Mouse (Mus musculus): Measurements from ENCODE around the gene Inip. TPM values are rescaled to one million over a fixed set of nuclear protein-coding genes. Genes with fewer than 3 reads are reported as not detected.
"Not testable (repeated sequence)": the region's sequence is repeated elsewhere in the genome, so short reads cannot be mapped to it uniquely, and the experiment has no call there.

The Inip gene
- total and polyA plus RNA-seq, 2 experiments from 2014 or later, result 34.1 to 43.2 TPM

- WGBS, result 76% methylated on average over 1 of the region's 1 CpGs
These were observed 3.4 kb upstream of the Inip start for GRCm38 (mm10) chr4:59804754-59805153.

GRCm38 (mm10) chr4:59803358-59803757 lies 2.0 kb upstream of the Inip start:
- DNase-seq (no peak), ATAC-seq (no peak)
- Histone ChIP-seq H3K4me3 (ENCODE audit: low read depth, low read length) (no peak overlapping the region), H3K36me3 (ENCODE audit: insufficient read depth) (no peaks in the 10 kb centered on the region), H3K4me1 (ENCODE audit: insufficient read depth) (0 out of 2 replicates have a peak, but pooled peaks cover 7% of the 10 kb centered on the region), H3K4me2 (ENCODE audit: low read depth) (no peak overlapping the region), H3K9me3 (ENCODE audit: low read length) (no peaks in the 10 kb centered on the region), H3K27me3 (ENCODE audit: insufficient read depth, low read length) (no peaks in the 10 kb centered on the region), H3K27ac (ENCODE audit: low read depth, low read length) (no peak overlapping the region), H3K9ac (no peak overlapping the region)
- 88% methylated on average over 5 of the region's 5 CpGs for WGBS
- no peak for TF ChIP-seq CTCF (IDR thresholded peaks at IDR 0.05; ENCODE audit: low read depth)

More at GRCm38 (mm10) chr4:59804754-59805153, 3.4 kb upstream of the Inip start:
- Histone ChIP-seq H3K4me1 (ENCODE audit: insufficient read depth) (0 out of 2 replicates have a peak, but pooled peaks cover 7% of the 10 kb centered on the region), H3K4me3 (ENCODE audit: low read depth, low read length) (peak overlapping the region; percentile 83; the same call in 1 of the 2 replicates), H3K9me3 (ENCODE audit: low read length) (no peaks in the 10 kb centered on the region), H3K4me2 (ENCODE audit: low read depth) (peak overlapping the region; percentile 64), H3K27ac (ENCODE audit: low read depth, low read length) (no peak overlapping the region), H3K27me3 (ENCODE audit: insufficient read depth, low read length) (no peaks in the 10 kb centered on the region), H3K9ac (peak overlapping the region; percentile 82; the same call in 1 of the 2 replicates), H3K36me3 (ENCODE audit: insufficient read depth) (no peaks in the 10 kb centered on the region)
- no peak for TF ChIP-seq CTCF (IDR thresholded peaks at IDR 0.05; ENCODE audit: low read depth)
- DNase-seq (no peak), ATAC-seq (no peak)

- H3K4me2 ChIP-seq (ENCODE audit: low read depth), result no peak overlapping the region
- H3K9ac ChIP-seq, result no peak overlapping the region
- TF ChIP-seq CTCF (IDR thresholded peaks at IDR 0.05; ENCODE audit: low read depth), result no peak
- no peak overlapping the region for H3K27ac ChIP-seq (ENCODE audit: low read depth, low read length)
- H3K4me1 ChIP-seq (ENCODE audit: insufficient read depth), result 0 out of 2 replicates have a peak, but pooled peaks cover 7% of the 10 kb centered on the region
- H3K4me3 ChIP-seq (ENCODE audit: low read depth, low read length), result no peak overlapping the region
- no peaks in the 10 kb centered on the region for H3K36me3 ChIP-seq (ENCODE audit: insufficient read depth)
- WGBS, result 77% methylated on average over 4 of the region's 4 CpGs
- H3K27me3 ChIP-seq (ENCODE audit: insufficient read depth, low read length), result no peaks in the 10 kb centered on the region
- DNase-seq, result no peak
- no peaks in the 10 kb centered on the region for H3K9me3 ChIP-seq (ENCODE audit: low read length)
- ATAC-seq, result no peak
These were observed 1.4 kb upstream of the Inip start for GRCm38 (mm10) chr4:59802792-59803191.

DNA sequence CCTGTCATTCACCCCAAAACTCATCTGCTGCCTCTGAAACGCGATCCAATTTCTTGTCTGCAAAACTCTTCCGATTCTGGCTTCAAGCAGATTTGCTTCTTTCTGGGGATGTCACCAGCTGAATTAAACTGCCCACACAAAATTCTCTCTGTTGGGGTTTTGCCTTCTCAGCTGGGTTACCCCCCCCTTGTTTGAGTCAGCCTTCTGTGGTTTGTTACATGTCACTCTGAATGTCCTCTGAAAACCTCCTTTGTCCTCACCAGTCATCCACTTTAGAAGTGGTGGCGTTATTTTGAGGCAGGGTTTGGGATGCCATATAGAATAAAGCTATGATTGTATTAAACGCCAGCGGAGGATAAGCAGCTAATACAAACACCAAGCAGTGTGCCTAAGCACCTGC lies 718 bp upstream of the Inip start:
- Histone ChIP-seq H3K27me3 (ENCODE audit: insufficient read depth, low read length) (no peaks in the 10 kb centered on the region), H3K9me3 (ENCODE audit: low read length) (no peaks in the 10 kb centered on the region), H3K27ac (ENCODE audit: low read depth, low read length) (no peak overlapping the region), H3K4me3 (ENCODE audit: low read depth, low read length) (no peak overlapping the region), H3K4me1 (ENCODE audit: insufficient read depth) (0 out of 2 replicates have a peak, but pooled peaks cover 1% of the 10 kb centered on the region), H3K36me3 (ENCODE audit: insufficient read depth) (no peaks in the 10 kb centered on the region), H3K4me2 (ENCODE audit: low read depth) (no peak overlapping the region), H3K9ac (no peak overlapping the region)
- WGBS, result 65% methylated on average over 6 of the region's 6 CpGs
- ATAC-seq, result no peak
- no peak for TF ChIP-seq CTCF (IDR thresholded peaks at IDR 0.05; ENCODE audit: low read depth)
- no peak for DNase-seq

DNA sequence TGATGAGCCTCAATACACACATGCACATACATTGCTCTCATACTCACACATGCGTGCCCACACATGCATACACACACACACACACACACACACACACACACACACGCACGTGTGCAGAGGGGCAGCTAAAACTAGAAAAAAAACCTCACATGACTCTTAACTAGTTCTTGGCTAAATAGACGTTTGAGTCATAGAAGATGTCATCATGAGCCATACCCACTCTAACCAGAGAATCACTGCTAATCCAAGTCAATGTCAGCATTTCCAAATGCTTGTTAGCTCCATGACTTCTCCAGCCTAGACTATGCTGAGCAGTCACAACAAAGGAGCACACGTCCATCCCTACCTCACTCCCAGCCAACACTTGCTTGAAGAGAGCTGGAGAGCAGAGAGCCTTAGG lies 1.2 kb downstream of the Inip start:
- Histone ChIP-seq H3K36me3 (ENCODE audit: insufficient read depth) (no peaks in the 10 kb centered on the region), H3K27ac (ENCODE audit: low read depth, low read length) (no peak overlapping the region), H3K9ac (no peak overlapping the region), H3K4me1 (ENCODE audit: insufficient read depth) (no peaks in the 10 kb centered on the region), H3K4me2 (ENCODE audit: low read depth) (no peak overlapping the region), H3K4me3 (ENCODE audit: low read depth, low read length) (no peak overlapping the region), H3K27me3 (ENCODE audit: insufficient read depth, low read length) (no peaks in the 10 kb centered on the region), H3K9me3 (ENCODE audit: low read length) (no peaks in the 10 kb centered on the region)
- no peak for DNase-seq
- 86% methylated on average over 5 of the region's 5 CpGs for WGBS
- no peak for ATAC-seq
- no peak for TF ChIP-seq CTCF (IDR thresholded peaks at IDR 0.05; ENCODE audit: low read depth)

DNA sequence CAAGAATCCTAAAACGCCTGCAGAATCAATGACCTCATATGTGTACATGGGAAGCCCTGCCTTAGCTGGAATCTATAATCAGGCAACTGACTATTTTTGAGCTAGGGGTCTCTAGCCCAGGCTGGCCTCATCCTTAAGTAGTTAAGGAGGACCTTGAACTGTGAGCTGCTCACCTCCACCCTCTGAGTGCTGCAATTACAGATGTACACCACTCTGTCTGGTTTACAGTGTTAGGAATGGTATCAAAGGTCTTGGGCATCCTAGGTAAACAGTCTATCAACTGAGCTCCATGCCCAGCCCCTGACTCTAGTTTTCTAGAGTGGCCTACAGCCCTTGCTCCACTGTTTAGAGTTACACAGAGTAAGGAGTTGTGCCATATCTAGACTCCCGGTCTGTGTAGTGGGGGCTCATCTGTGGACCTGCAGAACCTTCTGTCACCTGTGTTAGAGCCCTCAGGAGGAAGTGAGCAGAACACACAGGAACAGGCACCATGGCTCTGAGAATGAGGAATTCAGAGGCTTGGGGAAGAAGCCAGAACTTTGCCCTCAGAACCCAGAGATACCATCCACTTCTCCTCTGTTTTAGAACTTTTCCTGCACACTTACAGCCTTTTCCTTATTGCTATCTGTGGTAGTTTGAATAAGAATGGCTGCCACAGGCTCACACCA lies 5.5 kb downstream of the Inip start:
- no peak for ATAC-seq
- no peaks in the 10 kb centered on the region for H3K27me3 ChIP-seq (ENCODE audit: insufficient read depth, low read length)
- H3K27ac ChIP-seq (ENCODE audit: low read depth, low read length), result no peak overlapping the region
- 72% methylated on average over 2 of the region's 2 CpGs for WGBS
- TF ChIP-seq CTCF (IDR thresholded peaks at IDR 0.05; ENCODE audit: low read depth), result no peak
- no peak for DNase-seq
- H3K4me1 ChIP-seq (ENCODE audit: insufficient read depth), result no peaks in the 10 kb centered on the region
- no peak overlapping the region for H3K4me2 ChIP-seq (ENCODE audit: low read depth)
- no peak overlapping the region for H3K4me3 ChIP-seq (ENCODE audit: low read depth, low read length)
- H3K9ac ChIP-seq, result no peak overlapping the region
- H3K9me3 ChIP-seq (ENCODE audit: low read length), result no peaks in the 10 kb centered on the region
- no peaks in the 10 kb centered on the region for H3K36me3 ChIP-seq (ENCODE audit: insufficient read depth)

DNA sequence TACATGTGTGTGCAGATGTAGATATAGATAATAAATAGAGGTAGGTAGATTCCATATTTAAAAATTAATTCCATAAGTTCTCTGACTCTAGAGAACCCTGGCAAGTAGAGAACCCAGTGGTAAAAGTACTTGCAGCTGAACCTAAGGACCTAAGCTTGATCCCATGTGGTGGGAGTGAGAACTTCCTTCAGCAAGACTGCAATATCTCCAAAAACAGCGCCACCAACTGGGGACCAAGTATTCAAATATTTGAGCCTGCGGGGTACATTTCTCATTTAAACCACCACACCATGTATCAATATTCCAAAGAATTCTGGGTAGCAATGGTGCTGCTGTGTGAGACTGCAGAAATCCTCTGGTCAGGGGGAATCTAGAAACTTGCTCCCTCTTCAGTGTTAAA lies 7.3 kb downstream of the Inip start:
- Histone ChIP-seq H3K27me3 (ENCODE audit: insufficient read depth, low read length) (no peaks in the 10 kb centered on the region), H3K9me3 (ENCODE audit: low read length) (no peaks in the 10 kb centered on the region), H3K4me3 (ENCODE audit: low read depth, low read length) (no peak overlapping the region), H3K36me3 (ENCODE audit: insufficient read depth) (no peaks in the 10 kb centered on the region), H3K4me1 (ENCODE audit: insufficient read depth) (no peaks in the 10 kb centered on the region), H3K9ac (no peak overlapping the region), H3K27ac (ENCODE audit: low read depth, low read length) (no peak overlapping the region), H3K4me2 (ENCODE audit: low read depth) (no peak overlapping the region)
- no peak for ATAC-seq
- TF ChIP-seq CTCF (IDR thresholded peaks at IDR 0.05; ENCODE audit: low read depth), result peak; percentile 24; the same call in 1 of the 2 replicates
- no peak for DNase-seq
- WGBS, result 78% methylated on average over 2 of the region's 2 CpGs

GRCm38 (mm10) chr4:59793626-59794025 lies 7.8 kb downstream of the Inip start:
- not testable (repeated sequence) for H3K4me1 ChIP-seq (ENCODE audit: insufficient read depth); H3K9me3 ChIP-seq (ENCODE audit: low read length); H3K27ac ChIP-seq (ENCODE audit: low read depth, low read length); H3K4me3 ChIP-seq (ENCODE audit: low read depth, low read length); H3K27me3 ChIP-seq (ENCODE audit: insufficient read depth, low read length); H3K4me2 ChIP-seq (ENCODE audit: low read depth); H3K36me3 ChIP-seq (ENCODE audit: insufficient read depth); ATAC-seq; DNase-seq; H3K9ac ChIP-seq
- WGBS, result 86% methylated on average over 2 of the region's 2 CpGs

Data from forebrain, postnatal 0 days (tissue).